Mouse (Mus musculus) testis, adult 2 months (tissue): ENCODE results near the gene Gm37419.

ENCODE experiments used
- CTCF ChIP-seq: fragments of 200-500 bp; IDR thresholded peaks from 2 replicates; pipeline ENCODE4 v1.5.1; 2012; ENCODE audit warnings: low read depth, mild to moderate bottlenecking, inconsistent platforms, low read length, moderate library complexity; ENCODE audit not compliant: control insufficient read depth, insufficient read depth, insufficient replicate concordance
- POLR2A ChIP-seq: fragments of 200-500 bp; IDR thresholded peaks from 2 replicates; pipeline ENCODE4 v1.6.1; 2012; ENCODE audit warnings: low read depth, mild to moderate bottlenecking, inconsistent platforms, low read length, moderate library complexity; ENCODE audit not compliant: control insufficient read depth

DNA sequence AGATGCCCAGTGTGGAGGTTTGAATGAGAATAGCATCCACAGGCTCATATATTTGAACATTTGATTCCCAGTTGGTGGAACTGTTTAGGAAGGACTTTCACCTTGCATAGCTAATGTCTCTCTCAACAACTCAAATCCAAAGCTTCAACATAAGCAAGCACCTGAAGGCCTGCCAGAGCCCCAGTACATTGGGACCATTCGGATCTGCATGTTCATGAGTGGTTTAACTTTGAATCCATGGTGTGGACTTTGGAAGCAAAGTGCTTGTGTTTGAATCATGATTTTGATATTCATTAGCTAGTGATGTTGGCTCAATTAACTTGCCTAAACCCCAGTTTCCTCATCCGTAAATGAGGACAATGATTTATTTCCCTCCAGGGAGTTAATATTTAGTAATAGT, 21.6 kb downstream of the Gm37419 start:
- TF ChIP-seq POLR2A (no peak), CTCF (no peak)
